Mouse (Mus musculus): ENCODE measurements around the gene Spa17.

Spa17 gene

DNA sequence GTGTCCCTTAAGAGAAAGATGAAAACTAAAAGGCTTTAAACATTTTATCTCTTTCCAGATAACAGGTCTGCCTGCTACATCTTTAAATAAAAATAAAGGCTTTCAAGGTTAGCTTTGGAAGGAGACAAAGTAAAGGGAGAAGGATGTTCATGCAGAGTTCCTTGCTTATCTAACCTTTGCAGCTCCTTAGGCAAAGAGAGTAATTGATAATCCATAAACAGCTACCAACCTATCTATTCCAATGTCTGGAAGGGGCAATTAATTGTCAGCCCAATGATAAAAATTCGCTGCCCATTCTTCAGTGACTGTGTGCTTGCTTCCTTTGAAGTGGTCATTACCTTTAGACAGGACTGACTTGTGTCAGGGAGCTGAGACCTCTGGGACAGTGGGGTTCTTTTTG is 49.7 kb downstream of the Spa17 start:
- no peak for DNase-seq (ENCODE audit: extremely low spot score)

DNA sequence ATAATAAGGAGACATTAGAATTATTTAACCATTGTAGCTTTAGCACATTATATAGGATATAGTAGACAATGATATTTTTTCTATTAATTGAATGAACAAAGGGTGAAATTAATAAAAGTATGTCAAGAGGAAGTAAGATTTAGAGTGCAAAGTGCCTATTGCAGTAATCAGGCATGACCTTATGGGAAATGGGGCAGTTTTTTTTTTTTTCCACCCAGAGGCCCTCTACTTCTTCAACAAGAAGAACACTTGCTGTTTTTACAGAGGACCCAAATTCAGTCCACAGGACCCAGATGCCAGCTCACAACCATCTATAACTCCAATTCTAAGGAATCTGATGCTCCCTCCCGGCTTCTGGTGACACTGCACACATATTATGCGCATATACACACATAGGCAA is 52.9 kb downstream of the Spa17 start:
- no peak for DNase-seq (ENCODE audit: extremely low spot score)

DNA sequence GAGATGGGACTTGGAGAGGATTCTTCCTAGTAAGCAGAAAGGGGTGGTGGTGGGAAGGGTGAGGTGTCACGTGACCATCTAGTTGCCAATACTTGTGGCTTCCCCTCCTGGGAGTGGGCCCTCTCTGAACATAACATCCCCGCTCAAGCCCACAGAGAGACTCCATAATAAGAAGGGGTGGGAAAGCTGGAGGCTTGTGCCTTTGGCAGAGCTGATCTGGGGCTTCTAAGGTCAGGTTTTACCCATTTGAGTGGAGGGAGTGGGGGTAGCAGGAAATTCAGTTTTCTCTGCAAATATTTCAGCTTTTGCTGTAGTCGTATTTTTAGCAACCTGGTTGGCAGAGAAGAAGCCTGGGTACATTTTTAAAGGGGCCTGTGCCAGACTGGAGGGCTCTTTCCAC is 57.2 kb downstream of the Spa17 start:
- no peak for DNase-seq (ENCODE audit: extremely low spot score)

DNA sequence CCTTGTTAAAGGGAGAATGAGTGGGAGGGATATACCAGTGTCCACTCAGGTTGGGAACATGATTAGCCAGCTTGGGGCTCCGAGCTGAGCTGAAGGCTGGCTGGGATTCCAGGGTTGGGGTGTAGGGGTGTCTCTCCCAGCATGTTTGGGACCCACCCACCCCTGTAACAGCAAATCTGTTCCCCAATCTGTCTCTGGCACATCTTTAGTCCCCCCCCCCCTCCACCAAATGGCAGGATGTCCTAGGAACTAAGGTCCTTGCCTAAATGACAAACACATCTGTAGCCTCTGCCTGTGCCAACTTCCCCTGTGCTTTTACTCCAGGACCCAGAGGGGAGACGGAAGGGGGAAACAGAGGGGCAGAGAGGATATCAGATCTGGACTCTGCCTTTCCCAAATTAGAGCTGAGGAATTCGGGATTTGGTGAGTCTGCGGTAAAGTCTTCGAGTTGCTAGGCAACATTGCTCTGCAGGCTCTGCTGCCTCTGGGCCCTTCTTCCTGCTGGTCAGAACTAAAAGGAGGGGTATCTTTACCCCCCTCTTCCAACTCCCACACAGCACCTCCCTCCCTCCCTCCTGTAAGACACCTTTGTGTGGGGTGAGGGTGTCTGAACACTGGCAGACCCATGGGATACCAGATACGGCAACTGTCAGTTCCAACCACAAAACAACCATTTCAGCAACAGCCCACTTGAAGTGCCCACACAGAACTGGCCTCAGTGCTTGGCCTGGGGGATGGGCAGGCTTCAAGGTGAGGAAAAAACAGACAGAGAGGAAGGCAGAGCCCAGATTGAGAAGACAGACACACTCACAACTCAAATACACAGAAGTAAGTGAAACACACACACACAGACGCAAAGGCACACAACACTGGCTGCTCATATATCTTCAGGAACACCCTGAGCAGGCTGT is 58.4 kb downstream of the Spa17 start, which contains the start of gene Siae:
Gene Siae, plus strand, starts transcription at position 861 of the 911 bp plus-strand sequence.
- DNase-seq (ENCODE audit: extremely low spot score) = no peak

DNA sequence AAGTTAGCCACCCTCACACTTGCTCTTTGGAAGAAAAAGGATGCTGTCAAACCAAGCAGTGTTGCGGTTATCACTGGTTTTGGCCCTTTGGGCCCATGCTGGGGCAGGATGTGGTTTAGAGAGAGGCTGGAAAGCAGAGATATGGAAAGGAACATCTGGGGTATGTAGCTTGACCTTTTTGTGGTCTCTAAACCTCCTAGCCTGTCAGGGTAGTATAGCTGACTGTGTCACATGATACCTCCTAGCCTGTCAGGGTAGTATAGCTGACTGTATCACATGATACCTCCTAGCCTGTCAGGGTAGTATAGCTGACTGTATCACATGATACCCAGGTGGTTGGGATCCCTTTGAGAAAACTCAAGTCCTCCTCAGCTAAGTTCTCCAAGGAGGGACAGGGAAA is 59.2 kb downstream of the Spa17 start:
- no peak for DNase-seq (ENCODE audit: extremely low spot score)

Data from embryo, embryonic 9.5 days (tissue).